Mouse (Mus musculus) midbrain, embryonic 16.5 days (tissue): ENCODE measurements around the gene Ripor2. TPM values are rescaled to one million over a fixed set of nuclear protein-coding genes. Genes with fewer than 3 reads are reported as not detected.

ENCODE experiments used
- ATAC-seq: fragments of 200-750 bp; cut with Nextera tagmentation; 2 replicates; pipeline ENCODE4 v1.8.0; 2017; ENCODE audit warnings: moderate TSS enrichment
- H3K27ac ChIP-seq: fragments of 300-500 bp; sonication (generic); 2 replicates; pipeline ENCODE4 v1.5.1; 2014; ENCODE audit warnings: mild to moderate bottlenecking, low read length, mixed read lengths
- H3K27me3 ChIP-seq: fragments of 300-500 bp; sonication (generic); 2 replicates; pipeline ENCODE4 v1.6.1; 2014; ENCODE audit warnings: low read depth, low read length, mixed read lengths; ENCODE audit not compliant: control insufficient read depth, insufficient read depth
- H3K36me3 ChIP-seq: fragments of 300-500 bp; sonication (generic); 2 replicates; pipeline ENCODE4 v1.6.1; 2014; ENCODE audit warnings: mild to moderate bottlenecking, low read length, moderate library complexity, mixed read lengths; ENCODE audit not compliant: control insufficient read depth, insufficient read depth
- H3K4me1 ChIP-seq: fragments of 300-500 bp; sonication (generic); 2 replicates; pipeline ENCODE4 v1.6.1; 2014; ENCODE audit warnings: mild to moderate bottlenecking, low read length, mixed read lengths; ENCODE audit not compliant: control insufficient read depth, insufficient read depth
- H3K4me2 ChIP-seq: fragments of 300-500 bp; sonication (generic); 2 replicates; pipeline ENCODE4 v1.6.1; 2014; ENCODE audit warnings: mild to moderate bottlenecking, low read length, mixed read lengths
- H3K4me3 ChIP-seq: fragments of 300-500 bp; sonication (generic); 2 replicates; pipeline ENCODE4 v1.5.1; 2014; ENCODE audit warnings: low read depth, mild to moderate bottlenecking, low read length, moderate library complexity, mixed read lengths
- H3K9ac ChIP-seq: fragments of 300-500 bp; sonication (generic); 2 replicates; pipeline ENCODE4 v1.6.1; 2014; ENCODE audit warnings: low read depth, low read length, mixed read lengths
- H3K9me3 ChIP-seq: fragments of 300-500 bp; sonication (generic); replicated peaks from 2 replicates; pipeline ENCODE4 v1.6.1; 2014; ENCODE audit warnings: mild to moderate bottlenecking, low read length, mixed read lengths; ENCODE audit not compliant: control insufficient read depth, poor library complexity, severe bottlenecking
- WGBS: fragments of 180-500 bp; shearing (Covaris S2); extraction: QIAGEN DNeasy Blood & Tissue Kit; methylation state at CpG from one replicate; pipeline ENCODE4 v1.1.7; 2014; 5-methylcytosine and 5-hydroxymethylcytosine counted together
- polyA plus RNA-seq: library from polyadenylated mRNA; unstranded; fragments of >200 nt; fragmentation: Nextera tagmentation; extraction: Ambion mirVana; gene quantifications from 2 replicates; pipeline ENCODE4 v1.2.1, GENCODE M21; 2015

The Ripor2 gene
- polyA plus RNA-seq, 1 experiment from 2014 or later: 33.8 TPM

DNA sequence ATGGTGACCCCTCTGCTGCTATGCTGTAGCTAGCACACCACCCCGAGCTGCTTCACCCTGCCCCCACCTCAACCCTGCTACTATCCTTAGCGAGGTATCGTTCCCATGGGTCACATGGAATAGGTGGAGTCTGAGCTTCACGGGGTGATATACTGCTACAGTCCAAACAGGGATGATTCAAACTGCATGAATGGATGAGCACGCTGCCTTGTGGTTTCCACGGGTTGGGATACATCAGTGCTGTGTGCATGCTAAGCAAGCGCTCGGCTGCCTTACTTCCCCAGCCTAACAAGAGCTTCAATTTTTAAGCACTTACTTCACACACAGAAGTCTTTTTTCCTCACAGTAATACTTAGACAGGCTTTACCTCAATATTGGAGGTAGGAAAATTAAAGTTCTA, 168.8 kb downstream of the Ripor2 start:
- H3K4me3 ChIP-seq: no peak overlapping the region
- no peaks in the 10 kb centered on the region for H3K4me1 ChIP-seq
- WGBS: 94% methylated on average over 8 of the region's 8 CpGs
- H3K27me3 ChIP-seq: no peaks in the 10 kb centered on the region
- H3K36me3 ChIP-seq: no peaks in the 10 kb centered on the region
- ATAC-seq: no peak
- H3K4me2 ChIP-seq: no peak overlapping the region
- H3K27ac ChIP-seq: no peak overlapping the region
- H3K9me3 ChIP-seq: no peaks in the 10 kb centered on the region
- H3K9ac ChIP-seq: no peak overlapping the region

DNA sequence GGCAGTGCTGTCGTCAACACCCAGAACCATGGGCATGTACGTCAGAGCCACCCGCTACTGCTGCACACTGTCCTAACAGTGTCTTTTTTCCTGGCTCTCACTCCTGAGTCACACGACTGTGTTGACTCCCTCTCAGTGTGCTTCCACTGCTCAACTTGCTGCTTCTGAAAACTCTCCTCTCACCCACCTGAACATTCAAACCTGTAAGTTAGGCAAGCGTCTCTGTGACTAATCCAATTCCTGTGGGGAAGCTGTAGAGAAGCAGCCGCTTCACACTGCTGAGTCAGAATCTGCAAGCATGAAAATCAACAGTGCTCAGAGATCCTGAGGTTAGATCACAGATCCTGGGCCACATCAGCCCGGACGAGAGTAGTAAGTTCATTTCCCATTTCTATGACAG, 169.4 kb downstream of the Ripor2 start:
- H3K9ac ChIP-seq: no peak overlapping the region
- H3K4me2 ChIP-seq: no peak overlapping the region
- no peak overlapping the region for H3K4me3 ChIP-seq
- no peaks in the 10 kb centered on the region for H3K4me1 ChIP-seq
- H3K36me3 ChIP-seq: no peaks in the 10 kb centered on the region
- 91% methylated on average over 8 of the region's 8 CpGs for WGBS
- no peak for ATAC-seq
- no peaks in the 10 kb centered on the region for H3K9me3 ChIP-seq
- H3K27me3 ChIP-seq: no peaks in the 10 kb centered on the region
- H3K27ac ChIP-seq: no peak overlapping the region

DNA sequence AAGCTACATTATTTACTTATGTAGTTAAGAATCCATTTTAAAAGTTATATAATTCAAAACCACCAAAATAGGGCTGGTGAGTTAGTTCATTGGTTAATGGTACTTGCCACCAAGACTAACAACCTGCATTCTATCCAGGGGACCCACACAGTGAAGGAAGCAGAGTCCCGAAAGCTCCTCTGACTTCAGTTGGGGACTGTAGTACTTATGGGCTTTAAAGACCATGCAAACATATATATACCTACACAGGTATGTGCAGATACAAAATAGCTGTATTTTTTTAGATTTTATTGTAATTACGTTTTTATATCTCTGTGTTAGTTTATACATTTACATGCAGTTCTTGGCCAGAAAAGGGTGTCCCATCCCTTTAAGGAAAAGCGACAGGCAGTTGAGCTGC, 174.8 kb downstream of the Ripor2 start:
- Histone ChIP-seq H3K9ac (no peak overlapping the region), H3K9me3 (no peaks in the 10 kb centered on the region), H3K36me3 (no peaks in the 10 kb centered on the region), H3K4me3 (no peak overlapping the region), H3K4me1 (peaks cover 3% of the 10 kb centered on the region; the same call in 1 of the 2 replicates), H3K4me2 (no peak overlapping the region), H3K27ac (no peak overlapping the region), H3K27me3 (no peaks in the 10 kb centered on the region)
- 97% methylated on average over 3 of the region's 3 CpGs for WGBS
- ATAC-seq: no peak

- no peaks in the 10 kb centered on the region for H3K27me3 ChIP-seq
- H3K27ac ChIP-seq: no peak overlapping the region
- H3K4me3 ChIP-seq: no peak overlapping the region
- no peak overlapping the region for H3K4me2 ChIP-seq
- ATAC-seq: no peak
- H3K9ac ChIP-seq: no peak overlapping the region
- H3K4me1 ChIP-seq: peaks cover 6% of the 10 kb centered on the region
- 92% methylated on average over 12 of the region's 12 CpGs for WGBS
- no peaks in the 10 kb centered on the region for H3K9me3 ChIP-seq
- no peaks in the 10 kb centered on the region for H3K36me3 ChIP-seq
Observed at GRCm38 (mm10) chr13:24757820-24758564, 176.0 kb downstream of the Ripor2 start.

GRCm38 (mm10) chr13:24759451-24759850, 177.5 kb downstream of the Ripor2 start:
- no peak overlapping the region for H3K9ac ChIP-seq
- H3K36me3 ChIP-seq: no peaks in the 10 kb centered on the region
- peaks cover 6% of the 10 kb centered on the region for H3K4me1 ChIP-seq
- WGBS: 94% methylated on average over 10 of the region's 10 CpGs
- H3K4me3 ChIP-seq: no peak overlapping the region
- no peak overlapping the region for H3K27ac ChIP-seq
- no peaks in the 10 kb centered on the region for H3K9me3 ChIP-seq
- H3K4me2 ChIP-seq: no peak overlapping the region
- ATAC-seq: no peak
- H3K27me3 ChIP-seq: no peaks in the 10 kb centered on the region

DNA sequence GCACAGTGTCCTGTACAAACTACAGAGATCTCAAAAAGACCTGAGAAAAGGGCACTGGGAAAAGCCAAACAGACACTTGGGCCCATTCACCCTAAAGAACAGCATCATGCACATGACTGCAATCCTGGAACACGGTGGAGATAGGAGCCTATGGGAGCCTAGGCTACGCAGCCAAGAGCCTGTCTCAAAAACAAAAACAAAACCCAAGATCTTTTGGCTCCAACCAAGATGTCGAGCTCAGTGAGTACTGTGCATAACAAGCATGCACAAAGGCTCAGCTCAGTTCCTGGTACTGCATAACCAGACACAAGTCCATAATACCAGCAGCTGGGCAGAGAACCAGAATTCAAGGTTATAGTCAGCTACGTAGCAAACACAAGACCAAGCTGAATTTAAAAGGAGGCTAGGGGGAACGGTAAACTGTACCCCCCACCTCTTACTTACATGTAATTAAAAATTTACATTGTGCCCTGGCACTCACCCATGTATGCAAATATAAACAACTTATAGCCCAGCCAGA, 178.4 kb downstream of the Ripor2 start:
- Histone ChIP-seq H3K36me3 (no peaks in the 10 kb centered on the region), H3K9ac (no peak overlapping the region), H3K27me3 (no peaks in the 10 kb centered on the region), H3K9me3 (no peaks in the 10 kb centered on the region), H3K4me3 (no peak overlapping the region), H3K4me2 (no peak overlapping the region), H3K27ac (no peak overlapping the region), H3K4me1 (peaks cover 6% of the 10 kb centered on the region)
- ATAC-seq: no peak
- 71% methylated on average over 5 of the region's 5 CpGs for WGBS

GRCm38 (mm10) chr13:24761083-24761402, 179.1 kb downstream of the Ripor2 start:
- Histone ChIP-seq H3K27ac (no peak overlapping the region), H3K4me3 (peak overlapping the region; percentile 76), H3K27me3 (no peaks in the 10 kb centered on the region), H3K4me1 (peaks cover 6% of the 10 kb centered on the region), H3K9me3 (no peaks in the 10 kb centered on the region), H3K36me3 (no peaks in the 10 kb centered on the region), H3K9ac (peak overlapping the region; percentile 50), H3K4me2 (peak overlapping the region; percentile 87)
- no peak; the same call in 1 of the 2 replicates for ATAC-seq
- WGBS: 9% methylated on average over 10 of the region's 10 CpGs

DNA sequence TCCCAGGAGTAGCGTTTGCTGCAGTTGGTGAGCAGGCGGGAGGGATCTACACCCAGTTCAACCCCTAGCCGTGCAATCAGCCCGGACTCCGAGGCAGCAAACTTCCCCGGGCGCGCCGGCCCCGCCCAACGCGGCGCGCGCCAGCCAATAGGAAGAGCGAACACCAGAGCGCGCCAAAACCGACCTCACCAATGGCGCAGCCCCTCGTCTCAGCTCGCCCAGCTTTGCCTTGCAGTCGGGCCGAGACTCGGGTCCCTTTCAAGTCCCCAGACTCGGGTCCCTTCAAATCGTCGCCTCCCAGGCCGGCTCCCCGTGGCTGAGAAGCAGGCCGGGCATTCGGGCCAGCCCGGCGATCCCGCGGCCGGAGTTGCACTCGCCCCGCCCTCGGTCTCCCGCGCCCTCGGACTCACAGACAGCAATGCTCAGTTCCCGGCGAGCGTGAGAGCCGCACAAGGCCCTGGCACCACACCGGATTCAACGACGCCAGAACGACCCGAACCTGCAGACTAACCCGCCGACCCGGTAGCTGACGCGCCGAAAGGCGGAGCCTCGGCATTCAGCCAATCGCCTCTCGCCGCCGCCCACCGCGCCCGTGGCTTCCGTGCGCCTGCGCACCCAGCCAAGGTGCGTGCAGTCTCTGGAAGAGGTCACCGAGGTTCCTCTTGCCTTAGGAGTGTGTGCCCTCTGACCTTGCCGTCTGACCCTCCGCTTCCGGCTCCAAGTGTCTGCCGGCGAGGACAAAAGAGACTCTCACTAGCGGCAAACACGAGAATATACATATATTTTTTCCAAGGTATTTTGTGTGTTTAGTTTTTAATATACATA, 179.6 kb downstream of the Ripor2 start, which contains the start of gene Gmnn:
Gene Gmnn, minus strand, starts transcription at position 521 of the 825 bp plus-strand sequence.
- Histone ChIP-seq H3K4me2 (peak within 1 kb of the TSS; percentile 87), H3K27me3 (no peaks in the 10 kb centered on the region), H3K4me3 (peak within 1 kb of the TSS; percentile 76), H3K4me1 (peaks cover 6% of the 10 kb centered on the region), H3K36me3 (no peaks in the 10 kb centered on the region), H3K27ac (peak within 1 kb of the TSS; percentile 43; the same call in 1 of the 2 replicates), H3K9ac (peak within 1 kb of the TSS; percentile 57), H3K9me3 (no peaks in the 10 kb centered on the region)
- whole genome bisulfite sequencing: under 1% methylated on average over 79 of the region's 79 CpGs
- ATAC-seq: peak; percentile 97

- peak overlapping the region; percentile 87 for H3K4me2 ChIP-seq
- H3K4me3 ChIP-seq: peak overlapping the region; percentile 76
- no peaks in the 10 kb centered on the region for H3K9me3 ChIP-seq
- H3K27ac ChIP-seq: no peak overlapping the region
- ATAC-seq: no peak
- peaks cover 6% of the 10 kb centered on the region for H3K4me1 ChIP-seq
- H3K36me3 ChIP-seq: no peaks in the 10 kb centered on the region
- H3K9ac ChIP-seq: peak overlapping the region; percentile 57; the same call in 1 of the 2 replicates
- H3K27me3 ChIP-seq: no peaks in the 10 kb centered on the region
- WGBS: 43% methylated on average over 4 of the region's 4 CpGs
Observed at GRCm38 (mm10) chr13:24762254-24762653, 180.3 kb downstream of the Ripor2 start.
